Comparison of ENCODE assay signal across 29 mouse cellular contexts in the genomic region with DNA sequence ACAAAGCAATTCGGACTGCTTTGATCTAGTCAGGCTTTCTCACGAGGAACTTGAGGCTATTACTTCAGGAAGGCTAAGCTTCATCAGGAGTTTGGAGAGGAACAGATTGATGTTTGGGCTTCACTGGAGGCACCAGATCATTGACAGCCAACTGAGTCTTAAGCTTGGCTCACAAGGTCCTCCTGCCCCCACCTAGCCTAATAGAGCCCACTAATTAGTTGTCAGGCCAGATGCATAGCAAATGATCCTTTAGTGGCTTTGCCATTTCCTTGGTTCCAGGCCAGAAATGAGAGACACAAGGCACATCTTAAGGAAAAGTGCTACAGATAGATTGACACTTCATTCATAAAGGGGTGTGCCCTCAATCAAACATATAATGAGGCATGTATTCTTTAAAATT.
DNase-seq lines count a peak whose midpoint lies in the region; ATAC-seq lines count a peak whose summit lies in the region.
"Had no signal": no experiment of that assay in that cellular context is flagged by ENCODE, and none has a peak within 500 bp of the region (broad histone marks: within the 10 kb centered on the region; RNA-seq: fewer than 3 reads in every experiment).

No protein-coding gene starts in this region.

- H3K9ac ChIP-seq in hindbrain, embryonic 16.5 days (ENCODE audit: low read depth, low read length), result no peak overlapping the region
- no peak overlapping the region for H3K9ac ChIP-seq in hindbrain, embryonic 14.5 days
- H3K9ac ChIP-seq: embryonic facial prominence, embryonic 13.5 days; embryonic facial prominence, embryonic 15.5 days; forebrain, embryonic 12.5 days; forebrain, embryonic 15.5 days had no signal

- no peaks in the 10 kb centered on the region for H3K27me3 ChIP-seq in hindbrain, embryonic 16.5 days (replicated peaks; ENCODE audit: control insufficient read depth, insufficient read depth, low read length)
- no peaks in the 10 kb centered on the region for H3K27me3 ChIP-seq in hindbrain, embryonic 14.5 days (ENCODE audit: control insufficient read depth, insufficient read depth, low read length)
- H3K27me3 ChIP-seq: CH12.LX; embryonic facial prominence, embryonic 13.5 days; embryonic facial prominence, embryonic 15.5 days; forebrain, embryonic 12.5 days; forebrain, embryonic 15.5 days; Patski had no signal

- intact Hi-C loops in left cerebral cortex, postnatal 4 days (cut with DNase I), result no loop called here
- intact Hi-C loops in left cerebral cortex, postnatal 14 days (cut with DNase I), result no loop called here

- no peaks in the 10 kb centered on the region for H3K9me3 ChIP-seq in hindbrain, embryonic 16.5 days (ENCODE audit: control insufficient read depth, low read length)
- H3K9me3 ChIP-seq in hindbrain, embryonic 14.5 days (ENCODE audit: control insufficient read depth, low read length), result no peaks in the 10 kb centered on the region
- H3K9me3 ChIP-seq: embryonic facial prominence, embryonic 13.5 days; embryonic facial prominence, embryonic 15.5 days; forebrain, embryonic 10.5 days; forebrain, embryonic 12.5 days; forebrain, embryonic 15.5 days had no signal

- H3K4me1 ChIP-seq in hindbrain, embryonic 16.5 days (ENCODE audit: control insufficient read depth, insufficient read depth, low read depth, low read length), result no peaks in the 10 kb centered on the region
- H3K4me1 ChIP-seq in hindbrain, embryonic 14.5 days (replicated peaks; ENCODE audit: control insufficient read depth, insufficient read depth, low read length), result no peaks in the 10 kb centered on the region
- H3K4me1 ChIP-seq: embryonic facial prominence, embryonic 13.5 days; embryonic facial prominence, embryonic 15.5 days; forebrain, embryonic 10.5 days; forebrain, embryonic 12.5 days; forebrain, embryonic 15.5 days had no signal

- no peak overlapping the region for H3K4me2 ChIP-seq in hindbrain, embryonic 16.5 days (ENCODE audit: low read length)
- H3K4me2 ChIP-seq in hindbrain, embryonic 14.5 days (replicated peaks), result no peak overlapping the region
- H3K4me2 ChIP-seq: embryonic facial prominence, embryonic 13.5 days; embryonic facial prominence, embryonic 15.5 days; forebrain, embryonic 12.5 days; forebrain, embryonic 15.5 days had no signal

- DNase-seq in cerebellum, postnatal 10 days, result peak; percentile 52 to 57
- DNase-seq in cerebellum, adult 9-10 months, result no peak
- DNase-seq in hindbrain, embryonic 14.5 days (ENCODE audit: low spot score), result no peak
- DNase-seq in left cerebral cortex, postnatal 4 days, result peak; percentile 31
- no peak for DNase-seq in left cerebral cortex, postnatal 14 days (ENCODE audit: low spot score in 2 of 2)
- DNase-seq in retina, postnatal 1 day, result peak; percentile 19
- no peak for DNase-seq in retina, embryonic 14.5 days (ENCODE audit: low spot score)
- DNase-seq: adrenal gland, adult 8-10 months; adrenal gland, postnatal 14 days; adrenal gland, postnatal 36 days; B cell, adult 2 months; cerebellum, adult 11 months; cerebellum, adult 18-20 months; cerebellum, adult 8-10 months; cerebellum, postnatal 14 days; cerebellum, postnatal 36 days; embryo, embryonic 11 days had no signal

- no peak overlapping the region for H3K4me3 ChIP-seq in hindbrain, embryonic 16.5 days (ENCODE audit: low read length)
- no peak overlapping the region for H3K4me3 ChIP-seq in hindbrain, embryonic 14.5 days (replicated peaks; ENCODE audit: low read length)
- H3K4me3 ChIP-seq: embryonic facial prominence, embryonic 13.5 days; embryonic facial prominence, embryonic 15.5 days; erythroblast, embryonic 14.5 days; forebrain, embryonic 10.5 days; forebrain, embryonic 12.5 days; forebrain, embryonic 15.5 days had no signal

- H3K27ac ChIP-seq in hindbrain, embryonic 16.5 days (ENCODE audit: low read depth, low read length), result no peak overlapping the region
- no peak overlapping the region for H3K27ac ChIP-seq in hindbrain, embryonic 14.5 days
- H3K27ac ChIP-seq: embryonic facial prominence, embryonic 13.5 days; embryonic facial prominence, embryonic 15.5 days; forebrain, embryonic 10.5 days; forebrain, embryonic 12.5 days; forebrain, embryonic 15.5 days had no signal

- ATAC-seq in hindbrain, embryonic 16.5 days, result peak; percentile 24; the same call in 1 of the 2 replicates
- ATAC-seq in hindbrain, embryonic 14.5 days (ENCODE audit: low FRiP score), result no peak
- ATAC-seq: activated CD4-positive, CD25-positive, alpha-beta regulatory T cell, adult 4 months; CD4-positive, CD25-positive, alpha-beta regulatory T cell, adult 4 months; forebrain, embryonic 15.5 days; Patski had no signal

- no peaks in the 10 kb centered on the region for H3K36me3 ChIP-seq in hindbrain, embryonic 16.5 days (ENCODE audit: control insufficient read depth, insufficient read depth, low read length)
- H3K36me3 ChIP-seq in hindbrain, embryonic 14.5 days (replicated peaks; ENCODE audit: control insufficient read depth, insufficient read depth), result no peaks in the 10 kb centered on the region
- H3K36me3 ChIP-seq: embryonic facial prominence, embryonic 13.5 days; embryonic facial prominence, embryonic 15.5 days; forebrain, embryonic 10.5 days; forebrain, embryonic 12.5 days; forebrain, embryonic 15.5 days; G1E had no signal

- WGBS in hindbrain, embryonic 16.5 days, result 54% methylated on average over 2 of the region's 2 CpGs
- WGBS in hindbrain, embryonic 14.5 days, result 79% methylated on average over 2 of the region's 2 CpGs

Comparison
In these comparisons a context has a peak if more than half of its experiments do, and no peak if none do; other contexts are left out.
1. DNase-seq: peak in cerebellum, postnatal 10 days (2 of 2), left cerebral cortex, postnatal 4 days (single experiment) and retina, postnatal 1 day (single experiment); none in cerebellum, adult 9-10 months (single experiment), hindbrain, embryonic 14.5 days (single experiment), left cerebral cortex, postnatal 14 days (0 of 2) and retina, embryonic 14.5 days (single experiment).